Mouse (Mus musculus) limb, embryonic 10.5 days (tissue): ENCODE results near the gene Aqp12. TPM values are rescaled to one million over a fixed set of nuclear protein-coding genes. Genes with fewer than 3 reads are reported as not detected.

Source experiments
- DNase-seq: peaks from one replicate; pipeline ENCODE4 v3.0.0-alpha.2; 2017; ENCODE audit warnings: low spot score
- H3K27ac ChIP-seq: fragments of 300-500 bp; sonication (generic); 2 replicates; pipeline ENCODE4 v1.5.1; 2016; ENCODE audit warnings: mild to moderate bottlenecking
- H3K27me3 ChIP-seq: fragments of 300-500 bp; sonication (generic); 2 replicates; pipeline ENCODE4 v1.6.1; 2016; ENCODE audit warnings: low read depth, mild to moderate bottlenecking; ENCODE audit not compliant: poor library complexity, severe bottlenecking
- H3K36me3 ChIP-seq: fragments of 300-500 bp; sonication (generic); 2 replicates; pipeline ENCODE4 v1.6.1; 2016; ENCODE audit warnings: mild to moderate bottlenecking, moderate library complexity
- H3K4me1 ChIP-seq: fragments of 300-500 bp; sonication (generic); 2 replicates; pipeline ENCODE4 v1.6.1; 2016
- H3K4me3 ChIP-seq: fragments of 300-500 bp; sonication (generic); 2 replicates; pipeline ENCODE4 v1.5.1; 2016; ENCODE audit warnings: mild to moderate bottlenecking, moderate library complexity
- H3K9me3 ChIP-seq: fragments of 300-500 bp; sonication (generic); replicated peaks from 2 replicates; pipeline ENCODE4 v1.6.1; 2016; ENCODE audit warnings: mild to moderate bottlenecking
- WGBS: fragments of 180-500 bp; shearing (Covaris S2); methylation state at CpG from one replicate; pipeline ENCODE4 v1.1.7; 2016; 5-methylcytosine and 5-hydroxymethylcytosine counted together
- polyA plus RNA-seq: library from polyadenylated mRNA; unstranded; fragments of >200 nt; fragmentation: Nextera tagmentation; extraction: Ambion mirVana; gene quantifications from 2 replicates; pipeline ENCODE4 v1.2.1, GENCODE M21; 2016

The Aqp12 gene
- polyA plus RNA-seq, 1 experiment from 2014 or later, result not detected

DNA sequence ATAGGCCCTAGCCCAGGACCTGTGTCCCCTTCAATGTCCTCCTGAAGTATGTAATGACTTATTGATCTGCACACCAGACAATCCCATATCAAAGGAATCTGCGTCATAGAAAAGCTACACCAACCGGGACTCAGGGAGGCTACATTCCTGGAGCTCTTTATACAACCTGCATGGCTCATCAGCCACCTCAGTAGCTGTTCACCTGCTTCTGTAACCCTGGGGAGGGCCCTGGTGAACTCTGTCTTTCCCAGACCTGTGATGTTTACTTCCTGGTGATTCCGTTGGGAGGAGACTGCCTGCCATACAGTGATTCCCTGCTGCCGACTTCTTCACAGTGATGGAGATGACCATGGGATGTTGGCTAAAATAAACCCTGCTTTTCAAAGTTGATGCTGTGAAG, 17.2 kb upstream of the Aqp12 start:
- Histone ChIP-seq H3K36me3 (no peaks in the 10 kb centered on the region), H3K9me3 (no peaks in the 10 kb centered on the region), H3K4me3 (no peak overlapping the region), H3K4me1 (no peaks in the 10 kb centered on the region), H3K27me3 (no peaks in the 10 kb centered on the region), H3K27ac (no peak overlapping the region)
- DNase-seq, result no peak
- 79% methylated on average over 4 of the region's 4 CpGs for WGBS

DNA sequence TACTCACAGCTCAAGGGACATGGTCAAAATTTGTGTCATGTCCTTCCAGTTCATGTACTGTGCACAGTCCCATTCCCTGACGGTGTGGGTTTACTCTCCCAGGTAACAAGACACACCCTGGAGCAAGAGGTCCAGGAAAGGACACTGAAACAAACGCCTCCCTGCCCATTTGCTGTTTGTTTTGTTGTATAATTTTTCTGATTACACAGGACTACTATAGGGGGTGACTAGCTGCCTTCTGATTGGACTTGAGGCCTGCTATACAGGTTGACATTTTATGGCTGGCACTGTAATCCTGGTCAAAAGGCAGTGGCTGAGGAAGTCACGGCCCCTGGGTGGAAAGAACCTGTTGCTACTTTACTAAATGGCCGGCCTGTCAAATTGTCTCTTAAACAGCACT, 16.2 kb upstream of the Aqp12 start:
- Histone ChIP-seq H3K4me1 (no peaks in the 10 kb centered on the region), H3K27ac (no peak overlapping the region), H3K27me3 (no peaks in the 10 kb centered on the region), H3K9me3 (no peaks in the 10 kb centered on the region), H3K4me3 (no peak overlapping the region), H3K36me3 (no peaks in the 10 kb centered on the region)
- DNase-seq, result no peak
- WGBS, result 60% methylated on average over 4 of the region's 4 CpGs

GRCm38 (mm10) chr1:92992214-92992855, 13.8 kb upstream of the Aqp12 start:
- WGBS, result 89% methylated on average over 6 of the region's 6 CpGs
- Histone ChIP-seq H3K4me3 (no peak overlapping the region), H3K4me1 (no peaks in the 10 kb centered on the region), H3K27me3 (no peaks in the 10 kb centered on the region), H3K36me3 (no peaks in the 10 kb centered on the region), H3K9me3 (no peaks in the 10 kb centered on the region), H3K27ac (no peak overlapping the region)
- no peak for DNase-seq

DNA sequence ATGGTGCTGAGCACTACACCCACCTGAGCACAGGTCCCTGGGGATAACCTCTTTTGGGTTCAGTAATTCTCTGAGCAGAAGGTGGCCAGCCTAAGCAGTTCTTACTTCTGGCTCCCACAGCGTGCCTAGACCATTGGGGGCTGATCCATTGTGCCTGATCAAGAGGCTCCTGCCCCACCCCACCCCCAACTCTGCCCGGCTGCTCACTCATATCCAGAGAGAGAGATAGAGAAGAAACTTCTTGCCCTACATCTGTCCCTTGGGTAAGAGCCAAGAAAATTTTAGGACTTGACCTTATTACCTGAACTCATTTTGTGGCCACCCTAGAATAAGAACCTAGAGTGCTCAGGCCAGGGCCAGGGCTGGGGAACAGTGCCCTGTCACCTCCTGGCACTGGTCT, 13.3 kb upstream of the Aqp12 start:
- H3K36me3 ChIP-seq, result no peaks in the 10 kb centered on the region
- no peaks in the 10 kb centered on the region for H3K4me1 ChIP-seq
- 83% methylated on average over 2 of the region's 2 CpGs for WGBS
- H3K27me3 ChIP-seq, result no peaks in the 10 kb centered on the region
- no peaks in the 10 kb centered on the region for H3K9me3 ChIP-seq
- no peak overlapping the region for H3K4me3 ChIP-seq
- no peak overlapping the region for H3K27ac ChIP-seq
- DNase-seq, result no peak

- H3K27me3 ChIP-seq, result no peaks in the 10 kb centered on the region
- DNase-seq, result no peak
- H3K36me3 ChIP-seq, result no peaks in the 10 kb centered on the region
- no peaks in the 10 kb centered on the region for H3K4me1 ChIP-seq
- H3K27ac ChIP-seq, result no peak overlapping the region
- no peak overlapping the region for H3K4me3 ChIP-seq
- WGBS, result 85% methylated on average over 4 of the region's 4 CpGs
- H3K9me3 ChIP-seq, result no peaks in the 10 kb centered on the region
These were observed 3.1 kb downstream of the Aqp12 start for GRCm38 (mm10) chr1:93009196-93009595.

- WGBS, result 35% methylated on average over 3 of the region's 3 CpGs
- peak; percentile 55 for DNase-seq
- Histone ChIP-seq H3K4me1 (no peaks in the 10 kb centered on the region), H3K4me3 (no peak overlapping the region), H3K36me3 (no peaks in the 10 kb centered on the region), H3K27me3 (no peaks in the 10 kb centered on the region), H3K27ac (no peak overlapping the region), H3K9me3 (no peaks in the 10 kb centered on the region)
These were observed 4.6 kb downstream of the Aqp12 start for GRCm38 (mm10) chr1:93010731-93011130.

- Histone ChIP-seq H3K4me1 (no peaks in the 10 kb centered on the region), H3K9me3 (no peaks in the 10 kb centered on the region), H3K27me3 (no peaks in the 10 kb centered on the region), H3K36me3 (no peaks in the 10 kb centered on the region), H3K4me3 (no peak overlapping the region), H3K27ac (no peak overlapping the region)
- DNase-seq, result no peak
- 82% methylated on average over 7 of the region's 7 CpGs for WGBS
These were observed 6.0 kb downstream of the Aqp12 start for GRCm38 (mm10) chr1:93012103-93012585.

GRCm38 (mm10) chr1:93013367-93013766, 7.2 kb downstream of the Aqp12 start:
- 78% methylated on average over 4 of the region's 4 CpGs for WGBS
- H3K36me3 ChIP-seq, result no peaks in the 10 kb centered on the region
- no peak for DNase-seq
- no peak overlapping the region for H3K4me3 ChIP-seq
- no peaks in the 10 kb centered on the region for H3K27me3 ChIP-seq
- H3K27ac ChIP-seq, result no peak overlapping the region
- no peaks in the 10 kb centered on the region for H3K9me3 ChIP-seq
- H3K4me1 ChIP-seq, result no peaks in the 10 kb centered on the region

DNA sequence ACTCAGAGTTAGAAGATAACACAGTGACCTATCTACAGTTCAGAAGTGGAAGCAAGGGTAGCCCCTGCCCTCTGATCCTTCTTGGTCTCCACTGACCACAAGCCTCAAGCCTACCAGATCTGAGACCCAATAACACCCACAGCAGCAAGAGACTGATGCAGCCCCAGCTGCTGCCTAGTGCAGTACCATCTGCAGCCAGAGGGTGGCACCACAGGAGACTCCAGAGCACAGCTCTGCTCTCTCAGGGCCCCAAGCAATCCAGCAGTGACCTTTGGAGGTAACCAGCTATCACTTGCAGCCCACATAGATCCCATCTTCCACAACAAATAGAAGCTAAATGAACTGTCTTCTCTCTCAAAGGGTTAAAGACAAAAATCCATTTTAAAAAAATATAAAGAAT, 8.3 kb downstream of the Aqp12 start:
- H3K9me3 ChIP-seq, result no peaks in the 10 kb centered on the region
- H3K4me1 ChIP-seq, result no peaks in the 10 kb centered on the region
- H3K4me3 ChIP-seq, result no peak overlapping the region
- peak; percentile 86 for DNase-seq
- no peaks in the 10 kb centered on the region for H3K27me3 ChIP-seq
- no peak overlapping the region for H3K27ac ChIP-seq
- no peaks in the 10 kb centered on the region for H3K36me3 ChIP-seq

GRCm38 (mm10) chr1:93015136-93015535, 9.0 kb downstream of the Aqp12 start:
- no peaks in the 10 kb centered on the region for H3K36me3 ChIP-seq
- H3K4me3 ChIP-seq, result no peak overlapping the region
- no peak overlapping the region for H3K27ac ChIP-seq
- H3K4me1 ChIP-seq, result no peaks in the 10 kb centered on the region
- H3K27me3 ChIP-seq, result no peaks in the 10 kb centered on the region
- WGBS, result 61% methylated on average over 2 of the region's 2 CpGs
- no peak for DNase-seq
- H3K9me3 ChIP-seq, result no peaks in the 10 kb centered on the region

- Histone ChIP-seq H3K27ac (no peak overlapping the region), H3K4me3 (no peak overlapping the region), H3K9me3 (no peaks in the 10 kb centered on the region), H3K27me3 (0 out of 2 replicates have a peak, but pooled peaks cover 3% of the 10 kb centered on the region), H3K4me1 (no peaks in the 10 kb centered on the region), H3K36me3 (no peaks in the 10 kb centered on the region)
- no peak for DNase-seq
- WGBS, result 86% methylated on average over 10 of the region's 10 CpGs
These were observed 12.6 kb downstream of the Aqp12 start for GRCm38 (mm10) chr1:93018716-93019115.

DNA sequence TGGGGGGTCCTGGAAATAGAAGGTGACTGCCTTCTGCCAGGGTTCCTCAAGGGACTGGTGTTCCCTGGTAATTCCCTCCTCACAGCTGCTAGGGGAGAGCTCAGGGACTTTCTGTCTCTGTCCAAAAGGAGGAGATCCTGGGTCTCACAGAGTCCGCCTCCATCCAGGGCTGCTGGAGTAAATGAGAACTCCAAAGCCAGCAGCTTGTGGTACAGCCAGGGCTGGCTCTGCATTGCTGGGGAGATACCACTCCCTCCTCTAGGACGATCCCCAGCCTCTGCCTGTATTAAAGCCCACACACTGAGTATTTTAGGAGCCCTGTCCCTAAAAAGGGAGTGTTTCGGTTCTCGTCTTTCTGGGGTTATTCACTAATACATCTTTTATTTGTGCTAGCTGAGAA, 14.5 kb downstream of the Aqp12 start:
- Histone ChIP-seq H3K9me3 (no peaks in the 10 kb centered on the region), H3K4me1 (no peaks in the 10 kb centered on the region), H3K36me3 (no peaks in the 10 kb centered on the region), H3K4me3 (no peak overlapping the region), H3K27ac (no peak overlapping the region), H3K27me3 (0 out of 2 replicates have a peak, but pooled peaks cover 3% of the 10 kb centered on the region)
- WGBS, result 74% methylated on average over 4 of the region's 4 CpGs
- no peak for DNase-seq

DNA sequence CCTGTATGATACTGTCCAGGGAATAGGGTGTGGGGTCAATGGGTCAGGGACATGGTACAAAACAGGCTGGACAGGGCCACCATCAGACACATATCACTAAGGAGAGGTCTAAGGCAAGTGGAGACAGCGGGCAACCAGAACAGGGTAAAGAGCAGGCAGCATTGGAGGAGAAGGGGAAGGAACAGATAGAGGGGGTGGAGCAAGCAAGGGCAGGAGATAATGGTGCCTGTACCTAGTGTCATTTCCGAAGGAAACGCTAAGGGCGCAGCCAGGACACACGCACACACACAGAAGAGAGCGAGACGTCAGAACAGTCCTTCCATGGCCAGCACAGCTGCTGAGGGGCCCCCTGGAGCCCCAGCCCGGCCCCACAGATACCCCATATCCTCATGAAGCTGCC, 20.5 kb downstream of the Aqp12 start:
- Histone ChIP-seq H3K36me3 (no peaks in the 10 kb centered on the region), H3K27ac (no peak overlapping the region), H3K4me3 (no peak overlapping the region), H3K27me3 (0 out of 2 replicates have a peak, but pooled peaks cover 3% of the 10 kb centered on the region), H3K9me3 (no peaks in the 10 kb centered on the region), H3K4me1 (no peaks in the 10 kb centered on the region)
- no peak for DNase-seq
- WGBS, result 90% methylated on average over 8 of the region's 8 CpGs

- Histone ChIP-seq H3K27me3 (no peaks in the 10 kb centered on the region), H3K36me3 (no peaks in the 10 kb centered on the region), H3K4me3 (no peak overlapping the region), H3K4me1 (peaks cover under 1% of the 10 kb centered on the region), H3K27ac (no peak overlapping the region), H3K9me3 (no peaks in the 10 kb centered on the region)
- no peak for DNase-seq
- 91% methylated on average over 10 of the region's 10 CpGs for WGBS
These were observed 23.3 kb downstream of the Aqp12 start for GRCm38 (mm10) chr1:93029387-93029786.
